Mouse (Mus musculus) thymus, adult 2 months (tissue): ENCODE measurements around the gene Itga2. TPM values are rescaled to one million over a fixed set of nuclear protein-coding genes. Genes with fewer than 3 reads are reported as not detected.

Source experiments
- DNase-seq: peaks from one replicate; pipeline ENCODE4 v3.0.0; 2021
- H3K27ac ChIP-seq: fragments of 200-500 bp; 2 replicates; pipeline ENCODE4 v1.5.1; 2012; ENCODE audit warnings: low read length, control low read depth; ENCODE audit not compliant: control insufficient read depth, insufficient read depth
- H3K27me3 ChIP-seq: fragments of 200-500 bp; 2 replicates; pipeline ENCODE4 v1.6.1; 2012; ENCODE audit warnings: mild to moderate bottlenecking, low read length, moderate library complexity, mixed read lengths; ENCODE audit not compliant: control insufficient read depth, insufficient read depth
- H3K36me3 ChIP-seq: fragments of 200-500 bp; 2 replicates; pipeline ENCODE4 v1.6.1; 2012; ENCODE audit warnings: mild to moderate bottlenecking, low read length, moderate library complexity; ENCODE audit not compliant: control insufficient read depth, insufficient read depth
- H3K4me1 ChIP-seq: fragments of 200-500 bp; replicated peaks from 2 replicates; pipeline ENCODE4 v1.6.1; 2012; ENCODE audit warnings: low read length; ENCODE audit not compliant: control insufficient read depth, insufficient read depth
- H3K4me3 ChIP-seq: fragments of 200-500 bp; 2 replicates; pipeline ENCODE4 v1.5.1; 2012; ENCODE audit warnings: mild to moderate bottlenecking, low read length, control low read depth, moderate library complexity; ENCODE audit not compliant: control insufficient read depth, insufficient read depth
- CTCF ChIP-seq: fragments of 200-500 bp; IDR thresholded peaks from 2 replicates; pipeline ENCODE4 v1.5.1; 2012; ENCODE audit warnings: mild to moderate bottlenecking, control low read depth, low read length, moderate library complexity, borderline replicate concordance; ENCODE audit not compliant: control insufficient read depth, poor library complexity, insufficient read depth; ENCODE audit errors: extremely low read depth
- POLR2A ChIP-seq: fragments of 200-500 bp; IDR thresholded peaks from 2 replicates; pipeline ENCODE4 v1.6.1; 2012; ENCODE audit warnings: mild to moderate bottlenecking, low read length, control low read depth, moderate library complexity; ENCODE audit not compliant: control insufficient read depth, poor library complexity, insufficient read depth; ENCODE audit errors: extremely low read depth
- WGBS: fragments of 180-500 bp; shearing (Covaris S2); methylation state at CpG from one replicate; pipeline ENCODE4 v1.1.7; 2018; 5-methylcytosine and 5-hydroxymethylcytosine counted together
- polyA plus RNA-seq: library from polyadenylated mRNA; depleted of rRNA; stranded (reverse); fragments of >200 nt; gene quantifications from 2 replicates; pipeline ENCODE4 v1.2.3, GENCODE M21; 2012; rRNA removed

Itga2 gene
- polyA plus RNA-seq, 1 experiment = 0.13 TPM

GRCm38 (mm10) chr13:114802971-114803370 lies 128.9 kb downstream of the Itga2 start:
- no peaks in the 10 kb centered on the region for H3K4me1 ChIP-seq
- H3K27ac ChIP-seq = no peak overlapping the region
- DNase-seq = no peak
- H3K36me3 ChIP-seq = no peaks in the 10 kb centered on the region
- no peak overlapping the region for H3K4me3 ChIP-seq
- TF ChIP-seq CTCF (no peak), POLR2A (no peak)
- no peaks in the 10 kb centered on the region for H3K27me3 ChIP-seq
- 92% methylated on average over 2 of the region's 2 CpGs for WGBS

GRCm38 (mm10) chr13:114801857-114802256 lies 130.0 kb downstream of the Itga2 start:
- 95% methylated on average over 3 of the region's 3 CpGs for WGBS
- Histone ChIP-seq H3K27ac (no peak overlapping the region), H3K4me3 (no peak overlapping the region)

GRCm38 (mm10) chr13:114793250-114794030 lies 138.5 kb downstream of the Itga2 start:
- H3K4me3 ChIP-seq = no peak overlapping the region
- H3K27ac ChIP-seq = no peak overlapping the region
- 43% methylated on average over 6 of the region's 6 CpGs for WGBS
- no peaks in the 10 kb centered on the region for H3K27me3 ChIP-seq
- no peaks in the 10 kb centered on the region for H3K36me3 ChIP-seq
- peak; percentile 50 for DNase-seq
- no peak for TF ChIP-seq CTCF
- TF ChIP-seq POLR2A = no peak
- no peaks in the 10 kb centered on the region for H3K4me1 ChIP-seq

More at GRCm38 (mm10) chr13:114801857-114802256, 130.0 kb downstream of the Itga2 start:
- Histone ChIP-seq H3K4me1 (no peaks in the 10 kb centered on the region), H3K27me3 (no peaks in the 10 kb centered on the region), H3K36me3 (no peaks in the 10 kb centered on the region)
- DNase-seq = no peak
- TF ChIP-seq POLR2A (no peak), CTCF (no peak)

- Histone ChIP-seq H3K4me1 (no peaks in the 10 kb centered on the region), H3K27ac (no peak overlapping the region), H3K27me3 (no peaks in the 10 kb centered on the region), H3K36me3 (no peaks in the 10 kb centered on the region), H3K4me3 (no peak overlapping the region)
- no peak for TF ChIP-seq POLR2A
- no peak for TF ChIP-seq CTCF
- no peak for DNase-seq
- WGBS = 95% methylated on average over 1 of the region's 1 CpGs
Measured at GRCm38 (mm10) chr13:114791511-114791910, 140.4 kb downstream of the Itga2 start.

Other genes with a start within 250 kb of the Itga2 start
- 9.2 and 11.4 TPM in 2 replicates for gene Mocs2, start 113.9 kb downstream of the Itga2 start, polyA plus RNA-seq
- gene Pelo, start 158.1 kb upstream of the Itga2 start, polyA plus RNA-seq = 21.1 and 23.0 TPM in 2 replicates
- 0.62 and 1.5 TPM in 2 replicates for gene Gm49395, start 169.8 kb upstream of the Itga2 start, polyA plus RNA-seq
- 2.0 and 2.2 TPM in 2 replicates for gene Itga1, start 169.9 kb upstream of the Itga2 start, polyA plus RNA-seq